Mouse (Mus musculus): ENCODE measurements around the gene Rtl9.
A peak's percentile ranks its signal among the peaks of the same experiment; 100 is the strongest.

DNA sequence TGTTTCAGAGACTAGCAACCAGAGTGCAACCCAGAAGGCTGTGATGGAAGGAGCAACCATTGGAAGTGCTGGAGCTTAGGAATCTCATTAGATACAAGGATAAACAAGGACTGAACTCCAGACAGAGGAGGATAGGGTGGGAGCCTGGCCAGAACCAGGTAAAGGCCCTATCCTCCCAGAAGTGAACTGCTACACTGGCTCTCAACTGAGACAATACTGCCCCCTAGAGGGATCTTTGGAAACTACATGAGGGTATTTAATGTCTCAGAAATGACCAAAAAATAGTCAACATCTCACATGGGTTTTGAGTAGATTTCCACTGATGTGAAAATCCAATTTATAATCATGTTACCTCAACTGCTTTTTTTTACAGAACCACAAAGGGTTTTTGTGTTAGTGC, 47.9 kb upstream of the Rtl9 start:
- peak; percentile 76 for TF ChIP-seq CTCF (IDR thresholded peaks at IDR 0.05; ENCODE audit: low read depth)
- no peak for TF ChIP-seq EP300 (IDR thresholded peaks at IDR 0.05; ENCODE audit: low read depth)
